Mouse (Mus musculus) urinary bladder, adult 18-20 months (tissue): ENCODE results near the gene C1qtnf7.

Source experiments
- DNase-seq, 2 experiments: peaks; one replicate each; pipeline ENCODE4 v3.0.0; 2022; ENCODE audit warnings: low spot score in 2 of 2, mixed read lengths in 2 of 2

Gene C1qtnf7

GRCm38 (mm10) chr5:43539871-43540270 is 24.5 kb downstream of the C1qtnf7 start:
- DNase-seq: no peak

- DNase-seq: no peak
Observed at GRCm38 (mm10) chr5:43541492-43541891, 26.2 kb downstream of the C1qtnf7 start.

DNA sequence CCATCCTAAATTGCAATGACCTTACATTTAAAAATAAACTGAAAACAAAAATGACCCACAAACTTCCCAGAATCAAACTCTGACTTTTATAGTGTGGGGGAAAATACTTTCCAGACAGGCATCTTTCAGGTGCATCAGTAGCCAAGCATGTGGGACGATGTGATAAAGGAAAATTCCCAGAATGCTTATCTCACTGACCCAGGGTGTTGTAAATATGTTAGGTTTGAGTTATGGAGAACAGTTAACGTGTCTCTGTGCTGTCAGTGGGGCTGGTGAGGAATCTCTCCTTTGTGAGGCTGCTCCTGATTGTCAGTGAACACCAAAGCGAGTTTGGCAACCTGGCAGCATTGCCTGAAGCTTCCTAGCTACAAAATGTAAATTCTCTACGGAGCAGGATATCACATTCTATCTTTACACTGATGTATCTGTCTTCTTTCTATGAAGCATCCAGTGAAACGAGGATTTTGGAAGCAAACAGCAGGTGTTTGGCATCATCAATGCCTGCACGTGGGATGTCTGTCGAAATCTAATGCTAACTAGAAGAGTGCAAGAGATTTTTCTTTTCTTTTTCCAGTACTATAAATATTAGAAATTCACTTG is 27.0 kb downstream of the C1qtnf7 start:
- no peak for DNase-seq

DNA sequence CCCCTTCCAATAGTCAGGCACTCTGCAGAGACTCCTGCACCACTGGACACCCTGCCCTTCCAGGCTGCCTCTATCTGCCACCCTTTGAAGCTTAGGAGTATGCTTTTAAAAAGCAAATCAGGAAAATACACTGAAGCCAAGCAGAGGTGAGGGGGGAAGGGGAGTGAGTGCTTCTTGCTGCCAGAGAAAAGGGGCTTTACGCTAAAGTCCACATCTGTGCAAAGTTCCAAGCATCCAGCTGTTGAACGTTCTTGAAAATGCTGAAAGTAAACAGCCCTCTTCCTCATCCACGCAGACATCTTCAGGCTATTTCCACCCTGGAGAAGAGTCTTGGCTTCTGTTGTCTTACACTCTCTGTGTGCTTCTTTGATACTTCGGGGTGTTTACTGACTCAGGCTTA is 34.6 kb downstream of the C1qtnf7 start:
- DNase-seq: no peak

GRCm38 (mm10) chr5:43550444-43550843 is 35.1 kb downstream of the C1qtnf7 start:
- DNase-seq: no peak

GRCm38 (mm10) chr5:43554871-43555270 is 39.5 kb downstream of the C1qtnf7 start:
- no peak for DNase-seq

DNA sequence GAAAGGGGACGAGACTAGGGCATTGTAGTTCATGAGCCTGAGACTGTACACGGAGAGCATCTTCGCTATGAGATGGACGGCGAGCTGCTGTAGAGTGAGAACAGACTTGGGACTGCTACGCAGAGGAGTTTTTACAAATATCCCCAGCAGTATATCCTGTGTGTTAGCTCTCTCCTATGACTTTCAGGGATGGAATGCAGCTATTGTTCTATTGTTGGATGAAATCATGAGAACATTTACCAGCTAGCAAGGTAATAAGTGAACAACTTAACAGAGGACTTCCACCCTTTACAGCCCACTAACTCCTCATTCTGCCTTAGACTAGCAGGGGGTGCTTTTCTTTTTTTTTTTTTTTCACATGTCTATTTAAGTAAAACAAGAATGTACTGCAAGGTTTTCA is 40.1 kb downstream of the C1qtnf7 start:
- no peak for DNase-seq

GRCm38 (mm10) chr5:43557436-43557835 is 42.1 kb downstream of the C1qtnf7 start:
- no peak for DNase-seq

GRCm38 (mm10) chr5:43561639-43562252 is 46.4 kb downstream of the C1qtnf7 start:
- DNase-seq: peak in 1 of 2 experiments; percentile 33

- DNase-seq: no peak
Observed at GRCm38 (mm10) chr5:43569720-43570359, 54.5 kb downstream of the C1qtnf7 start.

DNA sequence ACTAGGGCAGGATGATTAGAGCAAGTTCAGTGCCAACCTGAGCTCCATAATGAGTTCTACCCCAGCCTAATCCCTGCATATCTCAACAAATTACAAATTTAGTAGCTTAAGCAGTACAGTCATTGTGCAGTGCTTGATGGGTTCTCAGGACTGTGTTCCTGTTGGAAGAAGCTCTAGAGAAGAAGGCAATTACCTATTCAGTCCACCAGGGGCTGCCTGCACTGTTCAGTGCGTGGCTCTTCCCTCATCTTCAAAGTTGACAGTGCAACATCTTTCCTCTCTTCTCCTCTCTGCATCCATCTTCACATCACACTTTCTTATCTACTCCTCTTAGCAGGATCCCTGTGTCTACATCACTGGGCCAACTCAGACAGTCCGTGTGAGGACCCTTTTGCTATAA is 67.5 kb downstream of the C1qtnf7 start:
- no peak for DNase-seq

GRCm38 (mm10) chr5:43583326-43584120 is 68.2 kb downstream of the C1qtnf7 start:
- DNase-seq: no peak

GRCm38 (mm10) chr5:43584464-43584863 is 69.1 kb downstream of the C1qtnf7 start:
- no peak for DNase-seq

DNA sequence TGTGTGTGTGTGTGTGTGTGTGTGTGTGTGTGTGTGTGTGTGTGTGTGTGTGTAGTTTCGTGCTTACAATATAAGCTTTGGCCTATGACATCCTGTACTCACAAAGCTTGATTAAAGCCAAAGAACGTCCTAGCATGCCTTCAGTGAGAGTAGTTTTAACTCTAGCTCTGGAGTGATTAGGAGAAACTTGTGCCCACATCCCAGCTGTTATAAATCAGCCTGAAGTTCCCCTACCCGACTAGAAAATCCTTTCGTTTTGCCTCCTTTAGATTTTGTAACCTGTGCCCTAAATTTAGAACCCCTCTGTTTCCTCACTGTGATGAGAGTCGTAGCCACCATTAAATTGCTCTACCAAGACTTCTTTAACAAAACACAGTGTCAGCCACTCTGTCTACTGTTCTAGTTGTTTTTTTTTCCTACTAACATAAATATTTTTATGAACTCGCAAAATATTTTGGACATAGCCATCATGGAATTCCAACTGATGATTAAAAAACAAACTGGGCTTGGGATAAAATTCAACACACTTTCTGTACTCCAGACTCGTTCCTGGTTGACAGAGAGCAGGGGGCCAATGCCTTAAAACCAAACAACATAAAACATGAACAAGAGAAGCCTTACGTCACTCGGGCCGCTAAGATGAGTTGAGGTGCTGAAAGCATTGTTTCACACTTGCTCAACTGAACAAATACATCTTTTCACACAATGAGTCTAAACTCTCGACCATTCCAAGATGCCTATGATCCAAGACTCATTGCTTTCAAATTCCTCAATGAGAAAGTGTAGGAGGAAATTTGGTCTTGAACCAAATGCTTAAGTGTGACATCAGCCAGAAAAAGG is 70.3 kb downstream of the C1qtnf7 start:
- DNase-seq: no peak

- DNase-seq: no peak
Observed at GRCm38 (mm10) chr5:43588791-43589439, 73.6 kb downstream of the C1qtnf7 start.

DNA sequence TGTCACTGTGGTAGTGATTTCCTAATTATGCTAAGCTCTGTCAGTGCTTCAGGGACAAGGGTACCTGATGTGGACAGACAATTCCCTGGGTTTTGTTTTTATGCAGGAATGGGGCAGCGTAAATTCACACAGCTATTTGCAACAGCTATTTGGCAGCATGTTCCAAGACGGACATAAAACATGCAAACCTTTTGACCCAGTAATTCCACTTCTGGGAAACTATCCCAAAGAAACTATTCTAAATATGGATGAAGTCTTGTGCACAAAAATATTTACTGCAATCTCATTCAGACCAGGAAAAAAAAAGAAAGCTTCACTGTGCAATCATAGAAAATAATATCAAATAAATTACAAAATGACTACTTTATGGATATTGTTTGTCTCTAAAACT is 74.1 kb downstream of the C1qtnf7 start:
- DNase-seq: no peak

GRCm38 (mm10) chr5:43590311-43590731 is 75.0 kb downstream of the C1qtnf7 start:
- DNase-seq: no peak

- no peak for DNase-seq
Observed at GRCm38 (mm10) chr5:43601601-43602000, 86.3 kb downstream of the C1qtnf7 start.

DNA sequence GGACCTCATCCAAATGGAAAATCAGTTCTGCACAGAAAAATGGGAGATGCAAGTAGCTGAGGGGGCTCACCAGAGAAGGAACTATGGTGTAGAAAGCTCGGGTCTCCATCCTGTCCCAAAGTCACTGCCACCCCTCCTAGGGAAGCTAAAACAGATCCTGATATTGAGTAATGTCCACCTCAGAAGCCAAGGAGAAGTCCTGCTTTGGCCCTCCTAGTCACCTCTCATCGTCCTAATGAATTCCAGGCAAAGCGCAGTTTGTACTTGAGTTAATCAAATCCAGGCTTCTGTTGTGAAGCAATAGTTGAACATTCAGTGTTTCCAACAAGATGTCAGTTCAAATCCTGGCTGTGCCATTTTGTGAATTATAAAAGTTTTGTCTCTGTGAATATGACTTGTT is 87.2 kb downstream of the C1qtnf7 start:
- DNase-seq: no peak

GRCm38 (mm10) chr5:43603559-43603958 is 88.2 kb downstream of the C1qtnf7 start:
- no peak for DNase-seq

DNA sequence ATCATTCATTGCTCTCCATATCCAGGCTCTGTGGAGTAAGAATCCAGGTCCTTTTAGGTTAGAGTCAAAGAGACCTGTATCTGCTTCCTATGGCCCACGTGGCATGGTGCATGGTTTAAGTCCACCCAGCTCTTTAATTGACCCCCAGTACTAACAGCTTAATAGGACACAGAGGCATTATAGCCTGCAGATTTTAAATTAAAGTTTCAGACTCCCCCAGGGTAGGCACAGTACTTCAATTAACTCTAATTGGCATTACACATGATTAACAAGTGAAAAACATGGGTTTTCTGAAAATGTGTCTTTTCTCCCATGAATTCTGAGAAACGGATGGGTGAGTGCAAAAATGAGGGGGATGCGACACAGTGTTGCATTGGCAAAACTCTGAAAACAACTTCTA is 92.7 kb downstream of the C1qtnf7 start:
- no peak for DNase-seq
